Mouse (Mus musculus): ENCODE measurements around the gene Vwa5b1. TPM values are rescaled to one million over a fixed set of nuclear protein-coding genes. Genes with fewer than 3 reads are reported as not detected.

Gene Vwa5b1
- total and polyA plus RNA-seq, 3 experiments = not detected

DNA sequence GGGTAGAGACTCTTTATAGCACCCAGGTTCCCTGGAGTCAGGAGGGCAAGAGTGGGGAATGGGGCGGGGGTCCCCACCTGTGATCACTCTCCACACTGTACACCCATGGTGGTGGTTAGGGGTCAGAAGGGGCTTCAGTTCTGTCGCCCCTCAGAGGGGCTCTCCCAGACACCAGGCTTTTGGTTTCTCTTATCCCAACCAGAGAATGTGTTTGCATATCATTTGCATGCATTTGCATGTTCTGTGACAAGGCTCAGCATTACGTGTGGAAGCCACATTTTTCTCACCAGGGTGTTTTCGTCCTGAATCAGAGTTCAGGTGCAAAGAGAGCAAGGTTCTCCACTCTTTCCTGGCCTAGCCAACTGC is 97.6 kb downstream of the Vwa5b1 start:
- Histone ChIP-seq H3K4me1 (ENCODE audit: control insufficient read depth in 1 of 2, insufficient read depth in 2 of 2, low read length in 2 of 2) (no peaks in the 10 kb centered on the region), H3K4me3 (ENCODE audit: control insufficient read depth in 1 of 2, insufficient read depth in 1 of 2, low read depth in 2 of 2, low read length in 2 of 2) (no peak overlapping the region), H3K36me3 (ENCODE audit: control insufficient read depth in 1 of 2, insufficient read depth in 2 of 2, low read length in 2 of 2) (no peaks in the 10 kb centered on the region), H3K9me3 (replicated peaks; ENCODE audit: insufficient read depth, low read length) (no peaks in the 10 kb centered on the region), H3K9ac (ENCODE audit: control insufficient read depth, low read depth, low read length, poor library complexity, severe bottlenecking) (no peak overlapping the region), H3K27ac (ENCODE audit: control insufficient read depth, low read depth, low read length) (no peak overlapping the region), H3K79me2 (ENCODE audit: control insufficient read depth, insufficient read depth, low read length, poor library complexity) (no peaks in the 10 kb centered on the region), H3K27me3 (ENCODE audit: control insufficient read depth in 1 of 2, insufficient read depth in 2 of 2, low read length in 2 of 2) (no peaks in the 10 kb centered on the region; a peak in 1 of 4 replicates)
- TF ChIP-seq CTCF (IDR thresholded peaks at IDR 0.05 in 2 of 3, conservative IDR thresholded peaks at IDR 0.05 in 1 of 3; ENCODE audit: control insufficient read depth in 1 of 3, insufficient read depth in 1 of 3, low read depth in 2 of 3, low read length in 3 of 3, poor library complexity in 1 of 3, severe bottlenecking in 1 of 3) (no peak), UBTF (IDR thresholded peaks at IDR 0.05; ENCODE audit: borderline replicate concordance, insufficient read depth, low read depth, low read length) (no peak)
- no peak for DNase-seq (ENCODE audit: low read depth, low spot score)

- no peaks in the 10 kb centered on the region for H3K36me3 ChIP-seq (ENCODE audit: control insufficient read depth in 1 of 2, insufficient read depth in 2 of 2, low read length in 2 of 2)
- TF ChIP-seq MAFK (IDR thresholded peaks at IDR 0.05; ENCODE audit: borderline replicate concordance, low read depth, low read length) = no peak
- TF ChIP-seq GATA1 (IDR thresholded peaks at IDR 0.05; ENCODE audit: low read depth, low read length) = no peak
- no peak for TF ChIP-seq HCFC1 (IDR thresholded peaks at IDR 0.05; ENCODE audit: low read depth, low read length)
- no peak for TF ChIP-seq MYB (IDR thresholded peaks at IDR 0.05; ENCODE audit: low read depth, low read length)
- TF ChIP-seq RCOR1 (IDR thresholded peaks at IDR 0.05; ENCODE audit: low read depth, low read length) = no peak
- H3K27ac ChIP-seq (ENCODE audit: control insufficient read depth, low read depth, low read length) = no peak overlapping the region
- no peak for DNase-seq (ENCODE audit: low read depth, low spot score)
- H3K4me1 ChIP-seq (ENCODE audit: control insufficient read depth in 1 of 2, insufficient read depth in 2 of 2, low read length in 2 of 2) = no peaks in the 10 kb centered on the region
- no peak overlapping the region for H3K4me3 ChIP-seq (ENCODE audit: control insufficient read depth in 1 of 2, insufficient read depth in 1 of 2, low read depth in 2 of 2, low read length in 2 of 2)
- H3K9me3 ChIP-seq (replicated peaks; ENCODE audit: insufficient read depth, low read length) = no peaks in the 10 kb centered on the region
- no peak overlapping the region for H3K9ac ChIP-seq (ENCODE audit: control insufficient read depth, low read depth, low read length, poor library complexity, severe bottlenecking)
- H3K27me3 ChIP-seq (ENCODE audit: control insufficient read depth in 1 of 2, insufficient read depth in 2 of 2, low read length in 2 of 2) = no peaks in the 10 kb centered on the region
- H3K79me2 ChIP-seq (ENCODE audit: control insufficient read depth, insufficient read depth, low read length, poor library complexity) = no peaks in the 10 kb centered on the region
These were observed 98.2 kb downstream of the Vwa5b1 start for GRCm38 (mm10) chr4:138537210-138538083.

DNA sequence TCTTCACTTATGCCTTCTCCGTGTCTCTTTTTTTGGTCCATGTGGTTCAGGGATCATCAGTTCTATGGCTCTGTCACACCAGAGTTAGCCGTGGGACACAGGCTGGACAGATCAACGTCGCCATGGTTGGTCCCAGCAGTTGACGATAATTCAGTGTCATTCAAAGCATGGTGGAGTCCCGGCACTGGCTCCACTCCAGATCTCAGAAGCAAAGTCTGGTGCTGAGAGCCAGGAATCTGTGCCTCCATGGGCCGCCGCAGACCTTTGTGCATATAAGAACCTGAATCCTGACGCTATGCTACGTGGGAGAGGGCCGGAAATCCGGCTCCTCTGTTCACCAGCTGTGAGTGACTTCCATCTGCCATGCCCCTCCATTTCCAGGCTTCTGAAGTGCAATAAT is 100.1 kb downstream of the Vwa5b1 start:
- no peaks in the 10 kb centered on the region for H3K27me3 ChIP-seq (ENCODE audit: control insufficient read depth in 1 of 2, insufficient read depth in 2 of 2, low read length in 2 of 2)
- H3K79me2 ChIP-seq (ENCODE audit: control insufficient read depth, insufficient read depth, low read length, poor library complexity) = no peaks in the 10 kb centered on the region
- no peak overlapping the region for H3K9ac ChIP-seq (ENCODE audit: control insufficient read depth, low read depth, low read length, poor library complexity, severe bottlenecking)
- H3K9me3 ChIP-seq (replicated peaks; ENCODE audit: insufficient read depth, low read length) = no peaks in the 10 kb centered on the region
- no peak overlapping the region for H3K27ac ChIP-seq (ENCODE audit: control insufficient read depth, low read depth, low read length)
- H3K4me1 ChIP-seq (ENCODE audit: control insufficient read depth in 1 of 2, insufficient read depth in 2 of 2, low read length in 2 of 2) = no peaks in the 10 kb centered on the region
- H3K36me3 ChIP-seq (ENCODE audit: control insufficient read depth in 1 of 2, insufficient read depth in 2 of 2, low read length in 2 of 2) = no peaks in the 10 kb centered on the region
- TF ChIP-seq ZMIZ1 (IDR thresholded peaks at IDR 0.05; ENCODE audit: low read depth, low read length) (no peak), MYB (IDR thresholded peaks at IDR 0.05; ENCODE audit: low read depth, low read length) (no peak), ZC3H11A (IDR thresholded peaks at IDR 0.05; ENCODE audit: low read depth, low read length) (no peak), POLR2A (IDR thresholded peaks at IDR 0.05; ENCODE audit: control insufficient read depth in 1 of 2, insufficient read depth in 1 of 2, low read depth in 1 of 2, low read length in 2 of 2, poor library complexity in 1 of 2) (no peak), USF2 (IDR thresholded peaks at IDR 0.05; ENCODE audit: borderline replicate concordance in 1 of 2, insufficient read depth in 1 of 2, low read depth in 1 of 2, low read length in 2 of 2) (no peak), MEF2A (IDR thresholded peaks at IDR 0.05; ENCODE audit: extremely low read depth, insufficient replicate concordance, low read depth, low read length, poor library complexity, severe bottlenecking) (no peak), NRF1 (IDR thresholded peaks at IDR 0.05; ENCODE audit: insufficient read depth, low read depth, low read length, poor library complexity, severe bottlenecking) (no peak), MAFK (IDR thresholded peaks at IDR 0.05; ENCODE audit: borderline replicate concordance, low read depth, low read length) (no peak), TCF12 (IDR thresholded peaks at IDR 0.05; ENCODE audit: low read depth, low read length) (no peak), GABPA (IDR thresholded peaks at IDR 0.05; ENCODE audit: low read depth, low read length) (no peak), KAT2A (conservative IDR thresholded peaks at IDR 0.05; ENCODE audit: low read depth, low read length) (no peak)
- no peak for DNase-seq (ENCODE audit: low read depth, low spot score)
- H3K4me3 ChIP-seq (ENCODE audit: control insufficient read depth in 1 of 2, insufficient read depth in 1 of 2, low read depth in 2 of 2, low read length in 2 of 2) = no peak overlapping the region

Measured in MEL (cell line).